Mouse (Mus musculus): ENCODE measurements around the gene Foxp2. TPM values are rescaled to one million over a fixed set of nuclear protein-coding genes. Genes with fewer than 3 reads are reported as not detected.

Gene Foxp2
- total and polyA plus RNA-seq, 3 experiments = 3.5 TPM; not detected in 2

DNA sequence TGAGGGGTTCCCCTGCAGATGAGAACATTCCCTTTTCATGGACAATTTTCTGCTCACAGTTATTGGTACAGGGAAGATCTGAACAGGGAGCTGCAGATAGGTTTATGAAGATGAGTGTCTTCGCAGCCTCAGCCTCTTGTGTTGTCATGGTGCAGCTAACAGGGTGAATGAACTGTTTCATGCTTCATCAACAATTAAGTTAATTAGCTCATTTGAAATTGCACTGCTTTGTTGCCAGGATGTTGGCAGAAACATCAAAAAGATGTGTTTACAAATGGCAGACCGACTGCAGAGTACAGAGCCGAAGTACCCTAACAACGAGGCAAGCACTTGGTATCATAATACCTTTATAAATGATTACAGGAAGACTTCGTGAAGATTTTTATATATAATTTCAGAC lies 496.3 kb downstream of the Foxp2 start:
- no peak for TF ChIP-seq GATA2 (IDR thresholded peaks at IDR 0.05; ENCODE audit: borderline replicate concordance, low read depth, low read length)
- no peak for TF ChIP-seq CTCF (IDR thresholded peaks at IDR 0.05; ENCODE audit: low read depth, low read length)
- no peak for TF ChIP-seq POLR2AphosphoS5 (IDR thresholded peaks at IDR 0.05; ENCODE audit: insufficient replicate concordance, low read depth, low read length)
- TF ChIP-seq GATA1 (IDR thresholded peaks at IDR 0.05; ENCODE audit: borderline replicate concordance, low read length) = no peak
- TF ChIP-seq TAL1 (conservative IDR thresholded peaks at IDR 0.05; ENCODE audit: low read depth, low read length) = no peak
- ATAC-seq (ENCODE audit: extremely low read depth, insufficient number of reproducible peaks, low FRiP score, poor library complexity, severe bottlenecking) (no peak), DNase-seq (ENCODE audit: low spot score) (no peak)
- H3K27me3 ChIP-seq (ENCODE audit: insufficient read depth, low read length) = no peaks in the 10 kb centered on the region
- H3K9me3 ChIP-seq (replicated peaks) = no peaks in the 10 kb centered on the region
- H3K4me3 ChIP-seq (ENCODE audit: low read depth, low read length) = no peak overlapping the region
- no peaks in the 10 kb centered on the region for H3K36me3 ChIP-seq (replicated peaks)
- no peaks in the 10 kb centered on the region for H3K4me1 ChIP-seq (ENCODE audit: insufficient read depth, low read depth, low read length)

DNA sequence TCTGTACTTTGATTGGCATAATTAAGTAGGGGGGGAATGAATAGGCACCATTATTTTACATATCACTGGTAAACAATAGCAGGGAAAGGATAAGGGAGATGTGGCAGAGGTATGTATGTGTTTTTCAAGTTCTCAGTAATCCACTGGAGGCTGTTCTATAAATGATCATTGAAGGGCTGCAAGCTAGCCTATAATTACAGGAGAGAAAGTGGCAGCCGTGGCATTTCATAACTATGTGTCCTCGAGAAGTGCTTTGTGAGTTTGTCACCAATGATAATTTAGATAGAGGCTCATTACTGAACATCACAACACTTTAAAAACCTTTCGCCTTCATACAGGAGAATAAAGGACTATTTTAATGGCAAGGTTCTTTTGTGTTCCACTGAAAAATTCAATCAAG lies 500.0 kb downstream of the Foxp2 start:
- ATAC-seq (ENCODE audit: extremely low read depth, insufficient number of reproducible peaks, low FRiP score, poor library complexity, severe bottlenecking) (no peak), DNase-seq (ENCODE audit: low spot score) (no peak)
- no peak for TF ChIP-seq CTCF (IDR thresholded peaks at IDR 0.05; ENCODE audit: low read depth, low read length)
- no peak for TF ChIP-seq POLR2AphosphoS5 (IDR thresholded peaks at IDR 0.05; ENCODE audit: insufficient replicate concordance, low read depth, low read length)
- TF ChIP-seq GATA1 (IDR thresholded peaks at IDR 0.05; ENCODE audit: borderline replicate concordance, low read length) = no peak
- TF ChIP-seq GATA2 (IDR thresholded peaks at IDR 0.05; ENCODE audit: borderline replicate concordance, low read depth, low read length) = no peak
- TF ChIP-seq TAL1 (conservative IDR thresholded peaks at IDR 0.05; ENCODE audit: low read depth, low read length) = no peak
- H3K27me3 ChIP-seq (ENCODE audit: insufficient read depth, low read length) = no peaks in the 10 kb centered on the region
- H3K9me3 ChIP-seq (replicated peaks) = no peaks in the 10 kb centered on the region
- no peaks in the 10 kb centered on the region for H3K4me1 ChIP-seq (ENCODE audit: insufficient read depth, low read depth, low read length)
- H3K4me3 ChIP-seq (ENCODE audit: low read depth, low read length) = no peak overlapping the region
- no peaks in the 10 kb centered on the region for H3K36me3 ChIP-seq (replicated peaks)

DNA sequence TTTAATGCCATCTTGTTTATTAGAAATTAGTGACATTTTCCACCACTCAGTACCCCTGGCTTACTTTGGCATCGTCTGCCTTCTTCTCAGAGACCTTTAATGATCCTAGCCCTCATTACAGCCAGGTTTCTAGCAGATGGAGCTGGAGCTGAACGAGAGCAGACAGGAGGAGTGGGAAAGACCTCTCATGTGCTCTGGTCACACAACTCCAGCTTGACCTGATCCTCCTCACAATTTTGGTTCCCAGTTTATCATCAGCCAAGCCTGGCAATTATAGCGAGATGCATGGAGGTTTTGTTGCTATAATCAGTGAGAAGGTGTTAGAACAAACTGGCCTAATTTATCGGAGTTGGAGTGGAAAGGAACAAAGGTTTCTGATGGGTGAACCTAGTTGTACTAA lies 500.9 kb downstream of the Foxp2 start:
- Histone ChIP-seq H3K4me1 (ENCODE audit: insufficient read depth, low read depth, low read length) (no peaks in the 10 kb centered on the region), H3K9me3 (replicated peaks) (no peaks in the 10 kb centered on the region), H3K4me3 (ENCODE audit: low read depth, low read length) (no peak overlapping the region), H3K36me3 (replicated peaks) (no peaks in the 10 kb centered on the region), H3K27me3 (ENCODE audit: insufficient read depth, low read length) (no peaks in the 10 kb centered on the region)
- no peak for DNase-seq (ENCODE audit: low spot score)
- TF ChIP-seq POLR2AphosphoS5 (IDR thresholded peaks at IDR 0.05; ENCODE audit: insufficient replicate concordance, low read depth, low read length) (no peak), CTCF (IDR thresholded peaks at IDR 0.05; ENCODE audit: low read depth, low read length) (no peak), TAL1 (conservative IDR thresholded peaks at IDR 0.05; ENCODE audit: low read depth, low read length) (no peak), GATA2 (IDR thresholded peaks at IDR 0.05; ENCODE audit: borderline replicate concordance, low read depth, low read length) (no peak), GATA1 (IDR thresholded peaks at IDR 0.05; ENCODE audit: borderline replicate concordance, low read length) (no peak)
- no peak for ATAC-seq (ENCODE audit: extremely low read depth, insufficient number of reproducible peaks, low FRiP score, poor library complexity, severe bottlenecking)

DNA sequence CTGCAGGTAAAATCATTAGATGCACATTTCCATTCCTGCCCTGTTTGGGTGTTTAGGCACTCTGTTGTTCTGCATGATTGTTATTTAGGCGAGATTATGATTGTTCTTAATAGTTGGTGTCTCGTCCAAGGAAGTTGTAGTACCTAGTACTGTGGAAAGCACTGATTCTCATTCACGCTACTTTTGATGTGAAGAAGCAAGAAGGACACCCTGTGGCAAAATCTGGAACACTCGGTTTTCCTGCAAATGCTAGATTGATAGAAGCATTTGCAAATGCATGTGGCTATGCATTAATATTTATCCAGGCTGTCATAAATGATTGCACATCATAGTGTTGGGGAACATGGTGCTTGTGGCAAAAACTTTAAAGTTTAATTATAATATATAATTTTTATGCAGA lies 514.0 kb downstream of the Foxp2 start:
- no peak overlapping the region for H3K4me3 ChIP-seq (ENCODE audit: low read depth, low read length)
- DNase-seq (ENCODE audit: low spot score) (no peak), ATAC-seq (ENCODE audit: extremely low read depth, insufficient number of reproducible peaks, low FRiP score, poor library complexity, severe bottlenecking) (no peak)
- no peaks in the 10 kb centered on the region; the same call in 1 of the 2 replicates for H3K27me3 ChIP-seq (ENCODE audit: insufficient read depth, low read length)
- TF ChIP-seq TAL1 (conservative IDR thresholded peaks at IDR 0.05; ENCODE audit: low read depth, low read length) = no peak
- TF ChIP-seq GATA1 (IDR thresholded peaks at IDR 0.05; ENCODE audit: borderline replicate concordance, low read length) = no peak
- TF ChIP-seq GATA2 (IDR thresholded peaks at IDR 0.05; ENCODE audit: borderline replicate concordance, low read depth, low read length) = no peak
- no peak for TF ChIP-seq POLR2AphosphoS5 (IDR thresholded peaks at IDR 0.05; ENCODE audit: insufficient replicate concordance, low read depth, low read length)
- TF ChIP-seq CTCF (IDR thresholded peaks at IDR 0.05; ENCODE audit: low read depth, low read length) = no peak
- no peaks in the 10 kb centered on the region for H3K9me3 ChIP-seq (replicated peaks)
- no peaks in the 10 kb centered on the region for H3K36me3 ChIP-seq (replicated peaks)
- no peaks in the 10 kb centered on the region for H3K4me1 ChIP-seq (ENCODE audit: insufficient read depth, low read depth, low read length)

DNA sequence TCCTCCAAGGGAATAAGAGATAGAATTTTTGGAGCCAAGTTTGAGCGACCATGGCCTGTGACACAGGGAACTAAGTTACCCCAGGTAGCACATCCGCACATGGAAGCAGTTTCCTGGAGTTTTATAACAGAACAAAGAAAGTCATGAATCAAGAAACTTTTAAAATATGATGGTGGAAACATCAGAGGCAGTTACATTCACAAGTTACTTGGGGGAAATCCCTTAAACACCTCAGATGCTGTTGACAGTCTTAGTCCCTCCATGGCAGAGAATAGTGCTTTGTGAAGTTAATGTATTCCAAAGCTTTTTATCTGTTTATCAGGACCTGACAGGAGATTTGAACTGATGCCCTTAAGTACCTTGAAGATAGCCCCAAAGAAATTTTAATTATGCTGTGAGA lies 558.6 kb downstream of the Foxp2 start:
- ATAC-seq (ENCODE audit: extremely low read depth, insufficient number of reproducible peaks, low FRiP score, poor library complexity, severe bottlenecking) = no peak
- Histone ChIP-seq H3K4me3 (ENCODE audit: low read depth, low read length) (no peak overlapping the region), H3K27me3 (ENCODE audit: insufficient read depth, low read length) (no peaks in the 10 kb centered on the region), H3K9me3 (replicated peaks) (no peaks in the 10 kb centered on the region), H3K4me1 (ENCODE audit: insufficient read depth, low read depth, low read length) (no peaks in the 10 kb centered on the region), H3K36me3 (replicated peaks) (no peaks in the 10 kb centered on the region)
- TF ChIP-seq GATA1 (IDR thresholded peaks at IDR 0.05; ENCODE audit: borderline replicate concordance, low read length) (no peak), TAL1 (conservative IDR thresholded peaks at IDR 0.05; ENCODE audit: low read depth, low read length) (no peak), CTCF (IDR thresholded peaks at IDR 0.05; ENCODE audit: low read depth, low read length) (no peak), POLR2AphosphoS5 (IDR thresholded peaks at IDR 0.05; ENCODE audit: insufficient replicate concordance, low read depth, low read length) (no peak), GATA2 (IDR thresholded peaks at IDR 0.05; ENCODE audit: borderline replicate concordance, low read depth, low read length) (no peak)
- no peak for DNase-seq (ENCODE audit: low spot score)

DNA sequence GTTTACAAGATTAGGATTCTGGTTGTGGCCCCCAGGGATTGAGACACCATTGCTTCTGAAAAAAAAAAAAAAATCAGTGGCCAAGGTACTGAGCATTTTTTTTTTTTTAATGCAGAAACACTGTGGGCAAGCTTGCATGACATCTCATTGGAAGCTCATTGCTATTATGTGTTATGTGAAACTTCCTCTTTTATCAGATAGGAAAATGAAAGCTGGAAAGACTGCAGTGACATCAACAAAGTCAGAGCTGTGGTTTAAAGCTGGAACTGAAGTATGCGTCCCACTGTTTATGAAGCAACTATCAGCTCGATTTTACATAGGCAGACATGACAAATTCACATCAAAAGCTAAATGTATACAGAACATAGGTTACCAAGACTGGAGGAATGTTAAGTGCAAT lies 562.2 kb downstream of the Foxp2 start:
- Histone ChIP-seq H3K4me3 (ENCODE audit: low read depth, low read length) (no peak overlapping the region), H3K27me3 (ENCODE audit: insufficient read depth, low read length) (no peaks in the 10 kb centered on the region), H3K4me1 (ENCODE audit: insufficient read depth, low read depth, low read length) (no peaks in the 10 kb centered on the region), H3K9me3 (replicated peaks) (no peaks in the 10 kb centered on the region), H3K36me3 (replicated peaks) (no peaks in the 10 kb centered on the region)
- DNase-seq (ENCODE audit: low spot score) = no peak
- no peak for ATAC-seq (ENCODE audit: extremely low read depth, insufficient number of reproducible peaks, low FRiP score, poor library complexity, severe bottlenecking)
- no peak for TF ChIP-seq TAL1 (conservative IDR thresholded peaks at IDR 0.05; ENCODE audit: low read depth, low read length)
- no peak for TF ChIP-seq CTCF (IDR thresholded peaks at IDR 0.05; ENCODE audit: low read depth, low read length)
- TF ChIP-seq POLR2AphosphoS5 (IDR thresholded peaks at IDR 0.05; ENCODE audit: insufficient replicate concordance, low read depth, low read length) = no peak
- TF ChIP-seq GATA1 (IDR thresholded peaks at IDR 0.05; ENCODE audit: borderline replicate concordance, low read length) = no peak
- TF ChIP-seq GATA2 (IDR thresholded peaks at IDR 0.05; ENCODE audit: borderline replicate concordance, low read depth, low read length) = no peak
